In genomic region chr10:14531090-14531489, GRCm38 (mm10) we compare ENCODE assay signal across 18 mouse cellular contexts. TPM values are rescaled to one million over a fixed set of nuclear protein-coding genes. Genes with fewer than 3 reads are reported as not detected.
DNase-seq lines count a peak whose midpoint lies in the region; ATAC-seq lines count a peak whose summit lies in the region.
"Had no signal": no experiment of that assay in that cellular context is flagged by ENCODE, and none has a peak within 500 bp of the region (broad histone marks: within the 10 kb centered on the region; RNA-seq: fewer than 3 reads in every experiment).

No protein-coding gene starts in this region.

- H3K4me3 ChIP-seq in kidney, embryonic 14.5 days (ENCODE audit: low read length): no peak overlapping the region
- no peak overlapping the region for H3K4me3 ChIP-seq in neural tube, embryonic 15.5 days (replicated peaks)
- H3K4me3 ChIP-seq: embryonic facial prominence, embryonic 10.5 days; erythroblast, embryonic 14.5 days; liver, embryonic 13.5 days; midbrain, embryonic 10.5 days had no signal

- WGBS in kidney, embryonic 14.5 days: 77% methylated on average over 3 of the region's 3 CpGs
- 89% methylated on average over 3 of the region's 3 CpGs for WGBS in neural tube, embryonic 15.5 days

- H3K4me1 ChIP-seq in kidney, embryonic 14.5 days (ENCODE audit: control insufficient read depth, insufficient read depth, low read length): no peaks in the 10 kb centered on the region
- H3K4me1 ChIP-seq in neural tube, embryonic 15.5 days: no peaks in the 10 kb centered on the region
- H3K4me1 ChIP-seq: embryonic facial prominence, embryonic 10.5 days; liver, embryonic 13.5 days; midbrain, embryonic 10.5 days had no signal

- no peaks in the 10 kb centered on the region for H3K36me3 ChIP-seq in kidney, embryonic 14.5 days (ENCODE audit: control insufficient read depth, insufficient read depth, low read length)
- no peaks in the 10 kb centered on the region for H3K36me3 ChIP-seq in neural tube, embryonic 15.5 days
- H3K36me3 ChIP-seq: embryonic facial prominence, embryonic 10.5 days; liver, embryonic 13.5 days; midbrain, embryonic 10.5 days had no signal

- no peak overlapping the region for H3K4me2 ChIP-seq in kidney, embryonic 14.5 days (replicated peaks; ENCODE audit: low read depth, low read length)
- H3K4me2 ChIP-seq in neural tube, embryonic 15.5 days: no peak overlapping the region
- H3K4me2 ChIP-seq: liver, embryonic 13.5 days had no signal

- H3K9ac ChIP-seq in kidney, embryonic 14.5 days (ENCODE audit: low read depth, low read length): no peak overlapping the region
- no peak overlapping the region for H3K9ac ChIP-seq in neural tube, embryonic 15.5 days (replicated peaks)
- H3K9ac ChIP-seq: liver, embryonic 13.5 days had no signal

- DNase-seq in gastrocnemius, adult 18-20 months (ENCODE audit: low spot score): peak; percentile 11
- DNase-seq in gastrocnemius, postnatal 4 days (ENCODE audit: low spot score in 2 of 2): no peak
- peak; percentile 7 for DNase-seq in kidney, postnatal 14 days
- DNase-seq in MEL-GATA-1-ER (ENCODE audit: extremely low read depth, low read depth): peak; percentile 19
- DNase-seq: cerebellum, postnatal 25 days; gastrocnemius, postnatal 14 days; heart, postnatal 36 days; liver, embryonic 13.5 days; thymus, postnatal 25 days had no signal

- no peaks in the 10 kb centered on the region for H3K9me3 ChIP-seq in kidney, embryonic 14.5 days (ENCODE audit: control insufficient read depth, low read length)
- no peaks in the 10 kb centered on the region for H3K9me3 ChIP-seq in neural tube, embryonic 15.5 days (replicated peaks)
- H3K9me3 ChIP-seq: embryonic facial prominence, embryonic 10.5 days; liver, embryonic 13.5 days; midbrain, embryonic 10.5 days had no signal

- no peak overlapping the region for H3K27ac ChIP-seq in kidney, embryonic 14.5 days (ENCODE audit: low read depth, low read length)
- no peak overlapping the region for H3K27ac ChIP-seq in neural tube, embryonic 15.5 days (replicated peaks)
- H3K27ac ChIP-seq: embryonic facial prominence, embryonic 10.5 days; liver, embryonic 13.5 days; midbrain, embryonic 10.5 days; stomach, postnatal 0 days had no signal

- ATAC-seq in kidney, embryonic 14.5 days (ENCODE audit: low FRiP score, low TSS enrichment): no peak
- ATAC-seq in megakaryocyte, adult 5-6 weeks (ENCODE audit: poor library complexity, severe bottlenecking): peak; percentile 93
- no peak for ATAC-seq in neural tube, embryonic 15.5 days (ENCODE audit: low FRiP score)
- no peak for ATAC-seq in activated CD4-positive, CD25-positive, alpha-beta regulatory T cell, adult 4 months
- ATAC-seq: forebrain, embryonic 16.5 days had no signal

- no peaks in the 10 kb centered on the region for H3K27me3 ChIP-seq in kidney, embryonic 14.5 days (ENCODE audit: control insufficient read depth, insufficient read depth, low read length)
- no peaks in the 10 kb centered on the region for H3K27me3 ChIP-seq in neural tube, embryonic 15.5 days (replicated peaks)
- H3K27me3 ChIP-seq: liver, embryonic 13.5 days had no signal

RNA-seq across cellular contexts. Expression of gene Adgrg6, which starts 14.4 kb away (rescaled TPM):
- 1 to 10 TPM; 1.2 to 1.6 TPM for total RNA-seq in gastrocnemius, adult 18-20 months (2021)
- total RNA-seq in gastrocnemius, postnatal 4 days (2021): 1 to 10 TPM; 5.4 to 5.8 TPM
- 4.4 and 8.9 TPM in 2 replicates for polyA plus RNA-seq in kidney, embryonic 14.5 days (2014; fragmentation: Nextera tagmentation; extraction: Ambion mirVana)
- 2.5 and 3.6 TPM in 2 replicates for total RNA-seq in megakaryocyte, adult 5-6 weeks (2015)
- 2.4 and 2.8 TPM in 2 replicates for total RNA-seq in megakaryocyte, adult 5-6 weeks (2017)
- 2.0 and 2.4 TPM in 2 replicates for polyA plus RNA-seq in neural tube, embryonic 15.5 days (2015; fragmentation: Nextera tagmentation; extraction: Ambion mirVana)
- polyA plus RNA-seq in activated CD4-positive, CD25-positive, alpha-beta regulatory T cell, adult 4 months (2017; shearing (Covaris generic)): not detected

Comparison
In these comparisons a context has a peak if more than half of its experiments do, and no peak if none do; other contexts are left out.
1. DNase-seq: peak in gastrocnemius, adult 18-20 months (single experiment), kidney, postnatal 14 days (single experiment) and MEL-GATA-1-ER (single experiment); none in gastrocnemius, postnatal 4 days (0 of 2).